Mouse (Mus musculus) stomach, adult 2 months (tissue): Measurements from ENCODE around the gene Nktr. TPM values are rescaled to one million over a fixed set of nuclear protein-coding genes. Genes with fewer than 3 reads are reported as not detected.

Experiments used
- polyA plus RNA-seq: library from polyadenylated mRNA; depleted of rRNA; stranded (reverse); fragments of >200 nt; gene quantifications from 2 replicates; pipeline ENCODE4 v1.2.3, GENCODE M21; 2012; rRNA removed

Gene Nktr
- polyA plus RNA-seq: 10.8 and 14.6 TPM in 2 replicates

GRCm38 (mm10) chr9:121718792-121719318 lies at the start of gene Nktr:
Gene Nktr (plus strand): TSS chr9:121719169.

GRCm38 (mm10) chr9:121704646-121705625 lies 14.0 kb upstream of the Nktr start, which contains the start of gene Sec22c:
Gene Sec22c (minus strand): TSS chr9:121705490.

GRCm38 (mm10) chr9:121709898-121710583 lies 8.9 kb upstream of the Nktr start, which contains the start of gene Ss18l2:
Gene Ss18l2 (plus strand): TSS chr9:121710329.

DNA sequence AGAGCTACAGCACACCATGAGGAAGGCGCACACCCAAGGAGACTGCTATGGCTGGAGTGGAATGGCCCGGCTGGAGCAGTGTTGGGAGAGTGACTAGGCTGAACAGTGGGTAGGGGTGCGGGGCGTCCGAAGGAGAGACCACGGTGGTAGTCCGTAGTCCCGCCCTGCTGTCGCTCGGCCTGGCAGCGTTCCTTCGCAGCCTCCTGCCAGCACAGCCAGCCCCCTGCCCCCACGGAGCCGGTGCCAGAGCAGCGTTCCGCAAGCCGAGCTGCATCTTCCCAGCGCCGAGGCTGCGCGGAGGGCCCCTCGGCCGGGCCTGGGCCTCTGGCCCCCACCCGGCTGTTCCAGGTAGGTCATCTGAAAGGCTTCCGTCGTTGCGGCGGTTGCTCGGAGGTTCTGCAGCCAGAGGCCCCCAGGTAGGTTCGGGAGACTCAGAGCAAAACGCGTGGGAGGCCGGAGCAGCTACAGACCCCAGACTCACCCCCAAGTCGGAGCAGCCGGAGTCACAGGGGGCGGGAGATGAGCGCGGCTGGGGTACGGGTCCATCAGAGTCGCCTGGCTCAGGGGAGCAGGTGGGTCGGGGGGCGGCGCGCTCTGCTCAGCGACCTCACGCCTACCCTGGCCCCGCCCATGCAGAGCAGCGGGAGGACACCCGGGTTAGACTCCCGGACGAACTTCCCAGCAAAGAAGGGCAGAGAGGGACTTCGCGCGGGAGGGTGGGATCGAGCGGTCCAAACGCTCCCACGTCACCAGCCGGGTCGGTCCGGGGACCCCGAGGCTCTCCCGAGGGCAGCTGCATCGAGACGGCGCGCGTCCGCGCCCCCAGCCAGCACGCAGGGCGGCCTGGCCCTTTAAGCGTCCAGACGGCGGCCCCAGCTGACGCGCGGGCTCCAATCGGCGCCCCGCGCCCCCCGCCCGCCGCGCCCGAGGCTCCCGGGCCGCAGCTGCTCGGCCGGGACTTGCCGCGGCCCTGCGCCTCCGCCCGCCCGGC lies 40.4 kb downstream of the Nktr start, which contains the start of gene Zfp651:
TSS of gene Zfp651 (plus strand) at position 240 of the 991 bp plus-strand sequence.

GRCm38 (mm10) chr9:121777484-121778065 lies 58.6 kb downstream of the Nktr start, which contains the start of gene Klhl40:
Gene Klhl40 (plus strand): TSS chr9:121777607.

DNA sequence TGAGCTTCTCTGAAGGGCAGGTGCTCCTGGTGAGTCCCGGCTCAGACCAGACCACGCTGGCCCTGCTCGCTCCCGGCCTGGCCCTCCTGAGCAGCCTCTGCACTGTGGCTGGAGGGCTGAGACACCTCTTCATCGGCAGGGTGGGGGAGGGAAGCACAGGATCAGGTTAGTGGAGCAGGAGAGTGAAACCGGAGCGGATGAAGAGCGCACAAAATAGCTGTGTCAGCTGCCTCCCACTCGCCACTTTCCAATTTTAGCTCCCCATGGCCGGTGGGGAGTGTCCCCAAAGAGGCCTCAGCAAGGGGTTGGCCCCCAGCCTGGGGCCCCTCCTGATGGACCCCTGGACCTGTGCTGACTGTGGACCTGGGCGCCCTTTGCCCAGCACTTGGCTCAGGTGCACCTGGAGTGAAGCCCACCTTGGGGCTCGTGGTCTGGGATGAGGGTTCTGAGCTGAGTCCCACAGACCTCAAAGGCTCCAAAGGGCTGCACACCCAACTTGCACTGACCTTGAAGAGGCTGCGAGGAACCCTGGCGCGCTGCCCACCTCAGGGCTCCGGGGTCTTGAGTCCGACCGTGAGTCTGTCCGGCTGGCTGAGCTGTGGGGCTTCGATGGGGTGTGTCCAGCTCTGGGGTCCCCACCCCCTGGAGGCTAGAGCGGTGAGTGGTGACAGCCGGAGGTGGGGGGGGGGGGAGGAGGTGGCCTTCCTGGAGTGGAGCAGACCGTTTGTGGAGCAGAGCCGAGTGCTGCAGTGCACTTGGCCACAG lies 73.0 kb downstream of the Nktr start, which contains the start of gene Hhatl:
TSS of gene Hhatl (minus strand) at position 751 of the 765 bp plus-strand sequence.

Other genes with a start within 250 kb of the Nktr start
- gene Cck, start 223.5 kb upstream of the Nktr start, polyA plus RNA-seq: 2.2 and 8.4 TPM in 2 replicates
- 0.06 TPM in 1 of 2 replicates, not detected in the other for gene Lyzl4, start 77.1 kb upstream of the Nktr start, polyA plus RNA-seq
- gene Vipr1, start 76.5 kb upstream of the Nktr start, polyA plus RNA-seq: 0.67 and 1.1 TPM in 2 replicates
- 3.5 and 3.7 TPM in 2 replicates for gene Sec22c, start 13.7 kb upstream of the Nktr start, polyA plus RNA-seq
- gene Ss18l2, start 8.8 kb upstream of the Nktr start, polyA plus RNA-seq: 6.1 and 7.1 TPM in 2 replicates
- gene Zfp651, start 40.2 kb downstream of the Nktr start, polyA plus RNA-seq: 23.5 and 24.2 TPM in 2 replicates
- 1.4 and 2.0 TPM in 2 replicates for gene Klhl40, start 58.4 kb downstream of the Nktr start, polyA plus RNA-seq
- 2.0 and 6.0 TPM in 2 replicates for gene Hhatl, start 73.3 kb downstream of the Nktr start, polyA plus RNA-seq
- 0.49 TPM in 1 of 2 replicates, not detected in the other for gene Ccdc13, start 120.3 kb downstream of the Nktr start, polyA plus RNA-seq
- 8.6 and 12.6 TPM in 2 replicates for gene Higd1a, start 139.2 kb downstream of the Nktr start, polyA plus RNA-seq
- gene Ackr2, start 179.2 kb downstream of the Nktr start, polyA plus RNA-seq: 0.63 and 1.2 TPM in 2 replicates
- gene Cyp8b1, start 197.1 kb downstream of the Nktr start, polyA plus RNA-seq: 0.51 and 0.56 TPM in 2 replicates
- 0.76 and 1.1 TPM in 2 replicates for gene Fam198a, start 231.8 kb downstream of the Nktr start, polyA plus RNA-seq